Mouse (Mus musculus): ENCODE results near the gene Acad11.

Gene Acad11

GRCm38 (mm10) chr9:104080038-104080437 is 16.9 kb downstream of the Acad11 start:
- DNase-seq (ENCODE audit: low read depth) = no peak

- DNase-seq (ENCODE audit: low read depth) = no peak
These were observed 22.7 kb downstream of the Acad11 start for GRCm38 (mm10) chr9:104085730-104086429.

GRCm38 (mm10) chr9:104088555-104088954 is 25.4 kb downstream of the Acad11 start:
- DNase-seq (ENCODE audit: low read depth) = no peak

GRCm38 (mm10) chr9:104092945-104093344 is 29.8 kb downstream of the Acad11 start:
- no peak for DNase-seq (ENCODE audit: low read depth)

GRCm38 (mm10) chr9:104098256-104098655 is 35.1 kb downstream of the Acad11 start:
- no peak for DNase-seq (ENCODE audit: low read depth)

- no peak for DNase-seq (ENCODE audit: low read depth)
These were observed 35.9 kb downstream of the Acad11 start for GRCm38 (mm10) chr9:104099060-104099459.

- no peak for DNase-seq (ENCODE audit: low read depth)
These were observed 37.6 kb downstream of the Acad11 start for GRCm38 (mm10) chr9:104100822-104101221.

GRCm38 (mm10) chr9:104101458-104101857 is 38.3 kb downstream of the Acad11 start:
- DNase-seq (ENCODE audit: low read depth) = no peak

GRCm38 (mm10) chr9:104102301-104102700 is 39.1 kb downstream of the Acad11 start:
- no peak for DNase-seq (ENCODE audit: low read depth)

GRCm38 (mm10) chr9:104102901-104103300 is 39.7 kb downstream of the Acad11 start:
- DNase-seq (ENCODE audit: low read depth) = no peak

GRCm38 (mm10) chr9:104104986-104105385 is 41.8 kb downstream of the Acad11 start:
- DNase-seq (ENCODE audit: low read depth) = no peak

GRCm38 (mm10) chr9:104106930-104107329 is 43.8 kb downstream of the Acad11 start:
- DNase-seq (ENCODE audit: low read depth) = no peak

- DNase-seq (ENCODE audit: low read depth) = no peak
These were observed 44.3 kb downstream of the Acad11 start for GRCm38 (mm10) chr9:104107482-104107881.

GRCm38 (mm10) chr9:104108571-104109143 is 45.5 kb downstream of the Acad11 start:
- DNase-seq (ENCODE audit: low read depth) = no peak

GRCm38 (mm10) chr9:104109151-104109550 is 46.0 kb downstream of the Acad11 start:
- DNase-seq (ENCODE audit: low read depth) = no peak

GRCm38 (mm10) chr9:104123101-104123500 is 59.9 kb downstream of the Acad11 start:
- DNase-seq (ENCODE audit: low read depth) = no peak

GRCm38 (mm10) chr9:104123622-104124021 is 60.4 kb downstream of the Acad11 start:
- DNase-seq (ENCODE audit: low read depth) = no peak

- no peak for DNase-seq (ENCODE audit: low read depth)
These were observed 63.7 kb downstream of the Acad11 start, which contains the start of gene Ackr4 for GRCm38 (mm10) chr9:104126833-104127232. TSS of gene Ackr4 (minus strand) at chr9:104126933.

GRCm38 (mm10) chr9:104128110-104128509 is 64.9 kb downstream of the Acad11 start:
- DNase-seq (ENCODE audit: low read depth) = no peak

- DNase-seq (ENCODE audit: low read depth) = no peak
These were observed 67.1 kb downstream of the Acad11 start for GRCm38 (mm10) chr9:104130141-104130755.

GRCm38 (mm10) chr9:104140351-104140750 is 77.2 kb downstream of the Acad11 start:
- DNase-seq (ENCODE audit: low read depth) = no peak

- DNase-seq (ENCODE audit: low read depth) = no peak
These were observed 79.6 kb downstream of the Acad11 start for GRCm38 (mm10) chr9:104142805-104143204.

GRCm38 (mm10) chr9:104144314-104144996 is 81.3 kb downstream of the Acad11 start:
- DNase-seq (ENCODE audit: low read depth) = peak; percentile 5

Measured in naive thymus-derived CD4-positive, alpha-beta T cell, adult 2 months (primary cell).